Mouse (Mus musculus) MN1 (cell line): ENCODE data around the gene Armh3.

Experiments used
- DNase-seq: peaks from one replicate; pipeline ENCODE4 v3.0.0-alpha.2; 2016; ENCODE audit warnings: low spot score

Gene Armh3

DNA sequence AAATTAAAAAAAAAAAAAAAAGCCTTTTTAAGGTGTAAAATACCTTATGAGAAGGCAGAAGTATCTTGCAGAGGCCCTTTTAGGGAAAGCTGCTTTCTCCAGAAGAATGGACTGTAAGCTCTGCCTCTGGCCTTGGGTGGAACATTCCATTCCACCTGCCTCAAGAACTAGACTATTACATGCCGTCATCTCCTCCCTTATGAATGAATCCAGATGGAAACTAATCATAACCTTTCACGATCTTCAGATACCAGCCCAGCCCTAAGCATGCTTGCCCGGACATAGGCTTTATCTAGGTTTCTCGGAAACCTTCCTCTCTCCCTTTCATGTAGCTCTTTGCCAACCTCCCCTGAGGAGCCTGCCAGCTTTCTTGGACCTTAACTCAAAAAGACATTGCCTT, 210.0 kb downstream of the Armh3 start:
- peak; percentile 34 for DNase-seq

DNA sequence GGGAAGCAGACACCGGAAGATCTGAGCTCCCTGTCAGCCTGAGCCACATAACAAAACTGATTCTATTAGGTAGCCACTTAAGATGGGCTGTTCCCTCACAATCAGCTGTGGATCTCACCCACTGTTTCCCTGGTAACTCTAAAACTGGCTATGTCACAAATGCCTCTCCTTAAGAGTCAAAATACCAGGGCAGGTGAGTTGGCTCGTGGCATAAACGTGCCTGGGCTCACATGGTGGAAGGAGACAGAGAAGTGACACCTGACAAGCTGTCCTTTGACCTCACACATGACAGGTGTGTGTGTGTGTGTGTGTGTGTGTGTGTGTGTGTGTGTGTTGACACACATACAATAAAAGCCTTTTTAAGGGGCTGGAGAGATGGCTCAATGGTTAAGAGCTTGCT, 210.8 kb downstream of the Armh3 start:
- no peak for DNase-seq

DNA sequence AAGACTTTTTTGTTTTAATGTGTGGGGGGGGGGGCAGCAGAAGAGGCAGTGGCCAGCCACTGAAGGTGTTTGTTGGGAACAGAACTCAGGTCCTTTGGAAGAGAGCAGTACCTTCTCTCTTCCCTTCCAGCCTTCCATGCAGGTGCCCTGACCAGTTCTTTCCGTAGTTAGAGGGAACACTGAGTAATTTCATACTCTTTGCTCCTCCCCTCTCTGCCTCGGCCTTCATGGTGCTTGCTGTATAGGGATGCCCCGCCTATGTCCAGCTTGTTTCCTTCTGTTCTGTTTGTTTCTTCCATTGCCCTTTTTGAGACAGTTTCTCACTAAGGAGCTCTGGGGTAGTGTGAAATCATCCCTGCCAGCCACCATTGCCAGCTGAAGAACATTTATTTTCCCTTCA, 212.8 kb downstream of the Armh3 start:
- no peak for DNase-seq

DNA sequence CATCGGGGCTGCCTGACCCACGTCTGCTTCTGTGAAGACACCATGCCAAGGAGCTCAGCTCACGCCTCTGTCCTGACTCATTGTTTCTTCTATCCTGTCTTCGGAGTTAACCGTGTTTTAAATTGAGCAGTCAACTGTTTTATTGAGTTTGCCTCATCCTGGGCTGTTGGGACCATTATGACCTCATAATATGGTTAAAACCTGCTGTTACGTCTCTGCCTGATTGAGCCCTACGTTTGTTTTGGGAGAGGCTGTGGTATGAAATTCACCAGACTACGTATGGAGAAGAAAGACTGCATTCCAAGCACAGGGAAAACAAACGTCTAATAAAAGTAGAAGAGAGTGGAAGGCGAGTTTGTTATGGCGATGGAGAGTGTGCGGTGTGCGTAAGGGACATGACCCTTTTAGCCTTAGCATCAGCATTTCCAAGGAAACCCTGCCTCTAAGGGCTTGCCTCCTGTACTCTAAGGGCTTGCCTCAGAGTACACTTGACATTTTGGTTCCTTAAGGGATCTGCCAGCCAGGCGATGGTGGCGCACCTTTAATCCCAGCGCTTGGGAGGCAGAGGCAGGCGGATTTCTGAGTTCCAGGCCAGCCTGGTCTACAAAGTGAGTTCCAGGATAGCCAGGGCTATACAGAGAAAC, 214.2 kb downstream of the Armh3 start:
- no peak for DNase-seq

DNA sequence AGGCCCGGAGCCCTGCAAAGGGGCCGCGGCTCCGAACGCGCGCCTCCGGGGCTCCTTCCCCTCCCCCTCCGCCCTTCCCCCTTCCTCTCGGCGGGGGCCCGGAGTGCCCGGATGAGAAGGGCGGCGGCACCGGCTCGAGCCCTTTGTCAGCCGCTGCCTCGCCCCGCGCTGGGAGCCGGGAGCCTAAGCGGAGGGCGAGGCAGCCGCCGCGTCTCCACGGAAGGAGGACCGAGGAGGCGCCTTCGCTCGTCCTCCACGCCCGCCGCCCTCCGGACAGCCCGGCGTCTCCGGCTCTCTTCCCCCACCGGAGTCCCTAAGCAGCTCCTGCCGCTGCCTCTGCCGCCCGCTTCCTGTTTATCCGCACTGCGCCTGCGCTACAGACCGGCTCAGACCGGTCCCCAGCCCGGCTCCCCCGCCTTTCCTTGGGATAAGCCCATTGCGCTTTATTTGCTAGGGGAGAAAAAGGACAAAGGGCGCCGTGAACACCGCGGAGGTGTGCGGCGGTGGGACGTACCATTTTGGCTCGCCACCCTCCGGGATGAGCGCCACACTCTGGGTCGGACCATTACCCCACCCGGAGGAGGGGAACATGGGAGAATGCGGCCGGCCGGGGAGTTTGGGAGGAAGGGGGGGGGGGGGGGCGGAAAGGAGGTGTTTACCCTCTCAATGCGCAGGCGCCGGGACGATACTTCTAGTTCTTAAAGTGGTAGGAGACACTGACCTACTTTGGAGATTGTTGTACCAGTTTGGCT, 214.9 kb downstream of the Armh3 start, which contains the start of gene Mgea5:
Gene Mgea5, minus strand, starts transcription at position 657 of the 752 bp plus-strand sequence.
- DNase-seq, result peak; percentile 97

DNA sequence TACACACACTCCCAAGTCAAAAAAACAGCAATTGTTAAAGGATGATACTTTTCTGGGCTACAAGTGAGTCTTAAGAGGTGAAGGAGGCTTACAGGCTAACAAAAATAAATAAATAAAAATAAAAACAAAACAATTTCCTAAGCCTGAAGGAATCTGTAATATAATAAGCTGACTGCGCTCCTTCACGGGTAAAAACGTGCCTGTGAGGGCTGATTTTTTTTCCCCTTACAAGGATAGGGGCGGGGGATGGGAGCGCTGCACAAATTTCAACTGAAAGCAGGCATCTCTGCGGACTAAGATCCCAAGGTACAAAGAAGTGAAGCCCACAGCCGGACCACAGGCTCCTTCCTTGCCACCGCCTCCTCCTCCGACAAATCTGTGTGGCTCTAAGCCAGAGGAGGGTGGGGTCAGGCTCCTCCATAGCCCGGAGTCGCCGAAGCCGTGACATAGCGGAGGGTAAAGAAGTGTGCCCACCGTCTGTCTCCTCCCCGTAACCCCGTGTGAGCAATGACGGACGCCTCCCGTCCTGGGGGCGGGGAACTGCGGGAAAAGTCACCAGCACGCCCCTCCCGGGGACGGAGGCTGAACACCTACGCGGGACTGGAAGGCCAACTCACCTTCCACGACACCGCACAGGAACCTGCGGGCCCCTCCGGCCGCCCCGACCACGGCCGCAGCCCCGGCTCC, 215.8 kb downstream of the Armh3 start:
- peak; percentile 76 for DNase-seq

DNA sequence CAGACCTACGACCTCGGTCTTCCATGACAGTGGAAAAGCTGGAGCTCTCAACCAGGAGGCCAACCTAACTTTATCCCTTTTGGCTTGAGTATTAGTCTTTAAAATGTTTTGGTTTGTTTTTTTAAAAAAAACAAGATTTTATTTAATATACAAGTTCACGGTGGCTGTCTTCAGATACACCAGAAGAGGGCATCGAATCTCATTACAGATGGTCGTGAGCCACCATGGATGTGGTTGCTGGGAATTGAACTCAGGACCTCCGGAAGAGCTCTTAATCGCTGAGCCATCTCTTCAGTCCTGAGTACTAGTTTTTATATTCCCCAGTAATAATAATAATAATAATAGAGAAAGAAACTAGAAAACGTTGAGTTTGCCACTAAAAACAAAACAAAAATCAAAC, 216.6 kb downstream of the Armh3 start:
- DNase-seq, result no peak

DNA sequence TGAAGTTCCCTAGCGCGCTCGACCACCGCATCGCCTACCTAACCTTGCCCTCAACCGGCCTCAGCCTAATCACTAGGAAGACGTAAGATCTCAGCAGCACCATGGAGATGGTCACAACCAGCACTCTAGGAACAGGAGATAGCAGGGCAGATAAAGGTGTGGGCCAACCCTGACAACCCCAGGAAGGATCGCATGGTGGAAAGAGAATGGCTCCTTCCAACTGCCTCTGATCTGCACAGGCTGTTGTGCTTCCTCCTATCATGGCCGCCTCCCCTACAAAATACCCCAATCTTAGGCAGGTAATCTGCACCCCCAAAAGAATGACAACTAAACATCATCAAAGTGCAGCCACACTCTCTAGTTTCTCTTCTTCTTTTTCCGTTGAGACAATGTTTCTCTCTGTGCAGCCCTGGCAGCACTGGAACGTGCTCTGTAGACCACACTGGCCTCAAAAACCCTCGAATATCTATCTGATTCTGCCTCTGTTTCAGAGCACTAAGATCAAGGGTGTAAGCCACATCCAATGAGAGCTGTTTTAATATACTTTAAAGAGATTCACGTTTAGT, 217.9 kb downstream of the Armh3 start:
- DNase-seq, result no peak

DNA sequence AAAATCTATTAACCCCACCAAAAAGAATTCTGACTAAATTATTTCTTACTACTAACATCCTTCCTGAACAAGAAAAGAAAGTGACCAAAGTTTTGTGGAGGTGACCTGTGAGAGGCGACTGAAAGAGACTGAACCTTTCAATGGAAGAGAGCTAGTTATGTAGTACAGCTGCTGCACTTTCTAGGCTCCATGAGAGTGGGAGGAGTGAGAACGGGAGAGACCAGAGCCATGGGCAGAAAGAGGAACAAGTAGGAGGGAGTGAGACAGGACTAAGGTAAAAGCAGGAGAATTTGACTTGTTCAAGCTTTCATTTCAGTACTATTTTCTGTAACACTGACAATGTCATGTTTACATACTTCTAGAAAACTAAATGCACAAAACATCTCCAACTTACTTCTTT, 222.8 kb downstream of the Armh3 start:
- DNase-seq, result no peak

DNA sequence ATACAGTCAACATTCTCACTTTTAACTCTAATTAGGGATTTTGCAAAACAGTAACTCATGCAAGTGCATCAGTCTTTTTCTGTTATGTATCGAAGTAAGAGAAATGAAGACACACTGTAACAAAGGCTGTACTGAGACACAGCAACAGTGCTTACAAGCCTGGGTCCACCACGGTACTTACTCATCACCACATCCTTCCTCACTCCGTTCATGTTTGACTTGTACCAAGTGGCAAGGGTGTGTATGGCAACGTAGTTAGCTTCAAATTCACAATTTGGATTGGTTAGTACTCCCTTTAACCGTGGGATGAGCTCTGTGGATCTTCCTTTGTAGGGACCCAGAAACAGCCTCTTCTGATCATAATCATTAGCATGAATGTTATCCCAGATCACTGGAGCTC, 226.8 kb downstream of the Armh3 start:
- no peak for DNase-seq
